Mouse (Mus musculus) ZHBTc4 (cell line): Measurements from ENCODE around the gene Apba2.

ENCODE experiments used
- DNase-seq: peaks from one replicate; pipeline ENCODE4 v3.0.0-alpha.2; 2011; ENCODE audit warnings: low read depth, low spot score

The Apba2 gene

GRCm38 (mm10) chr7:64586571-64586970 is 85.1 kb downstream of the Apba2 start:
- DNase-seq: no peak

- no peak for DNase-seq
Observed at GRCm38 (mm10) chr7:64588636-64589389, 87.3 kb downstream of the Apba2 start.

- peak; percentile 39 for DNase-seq
Observed at GRCm38 (mm10) chr7:64595256-64595655, 93.8 kb downstream of the Apba2 start.

- no peak for DNase-seq
Observed at GRCm38 (mm10) chr7:64596652-64597051, 95.1 kb downstream of the Apba2 start.

- no peak for DNase-seq
Observed at GRCm38 (mm10) chr7:64609866-64610265, 108.4 kb downstream of the Apba2 start.

GRCm38 (mm10) chr7:64610875-64611274 is 109.4 kb downstream of the Apba2 start:
- DNase-seq: peak; percentile 59

- DNase-seq: no peak
Observed at GRCm38 (mm10) chr7:64619261-64619660, 117.8 kb downstream of the Apba2 start.

- DNase-seq: no peak
Observed at GRCm38 (mm10) chr7:64626494-64626893, 125.0 kb downstream of the Apba2 start.

GRCm38 (mm10) chr7:64627972-64628655 is 126.6 kb downstream of the Apba2 start:
- no peak for DNase-seq

- DNase-seq: no peak
Observed at GRCm38 (mm10) chr7:64630697-64631096, 129.2 kb downstream of the Apba2 start.

- no peak for DNase-seq
Observed at GRCm38 (mm10) chr7:64631131-64631530, 129.6 kb downstream of the Apba2 start.

GRCm38 (mm10) chr7:64631781-64632351 is 130.4 kb downstream of the Apba2 start:
- DNase-seq: no peak

GRCm38 (mm10) chr7:64633182-64633581 is 131.7 kb downstream of the Apba2 start:
- no peak for DNase-seq

- no peak for DNase-seq
Observed at GRCm38 (mm10) chr7:64633916-64634315, 132.4 kb downstream of the Apba2 start.

- DNase-seq: no peak
Observed at GRCm38 (mm10) chr7:64634482-64634881, 133.0 kb downstream of the Apba2 start.

- DNase-seq: no peak
Observed at GRCm38 (mm10) chr7:64638922-64639321, 137.4 kb downstream of the Apba2 start.

- no peak for DNase-seq
Observed at GRCm38 (mm10) chr7:64640651-64641050, 139.1 kb downstream of the Apba2 start.

GRCm38 (mm10) chr7:64642903-64643302 is 141.4 kb downstream of the Apba2 start:
- DNase-seq: no peak

- no peak for DNase-seq
Observed at GRCm38 (mm10) chr7:64645458-64645857, 144.0 kb downstream of the Apba2 start.

- no peak for DNase-seq
Observed at GRCm38 (mm10) chr7:64646046-64646445, 144.5 kb downstream of the Apba2 start.

- no peak for DNase-seq
Observed at GRCm38 (mm10) chr7:64648947-64649607, 147.6 kb downstream of the Apba2 start.

GRCm38 (mm10) chr7:64651963-64652362 is 150.5 kb downstream of the Apba2 start:
- no peak for DNase-seq
